Mouse (Mus musculus): Measurements from ENCODE around the gene Brpf1.

Brpf1 gene

DNA sequence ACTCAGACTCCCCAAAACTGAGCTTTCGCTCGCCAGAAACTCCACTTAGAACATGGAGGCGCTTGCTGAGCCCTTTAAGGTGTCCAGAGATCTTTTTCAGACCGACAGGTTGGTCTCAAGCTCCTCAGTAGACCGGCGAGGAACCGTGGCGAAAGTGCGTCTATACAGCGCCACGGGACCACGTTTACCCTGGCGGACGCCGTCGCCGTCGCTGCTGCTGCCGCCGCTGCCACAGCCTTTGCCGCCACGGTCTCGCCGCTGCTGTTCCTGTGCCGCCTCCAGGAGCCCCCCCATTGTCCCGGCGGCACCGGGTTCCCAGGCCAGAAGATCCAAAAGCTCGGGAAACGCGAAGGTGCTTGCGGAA is at the start of gene Brpf1:
Gene Brpf1 (plus strand): TSS at position 152 of the 364 bp plus-strand sequence.
- peak; percentile 67 for DNase-seq (ENCODE audit: extremely low spot score, low read depth, low spot score)

DNA sequence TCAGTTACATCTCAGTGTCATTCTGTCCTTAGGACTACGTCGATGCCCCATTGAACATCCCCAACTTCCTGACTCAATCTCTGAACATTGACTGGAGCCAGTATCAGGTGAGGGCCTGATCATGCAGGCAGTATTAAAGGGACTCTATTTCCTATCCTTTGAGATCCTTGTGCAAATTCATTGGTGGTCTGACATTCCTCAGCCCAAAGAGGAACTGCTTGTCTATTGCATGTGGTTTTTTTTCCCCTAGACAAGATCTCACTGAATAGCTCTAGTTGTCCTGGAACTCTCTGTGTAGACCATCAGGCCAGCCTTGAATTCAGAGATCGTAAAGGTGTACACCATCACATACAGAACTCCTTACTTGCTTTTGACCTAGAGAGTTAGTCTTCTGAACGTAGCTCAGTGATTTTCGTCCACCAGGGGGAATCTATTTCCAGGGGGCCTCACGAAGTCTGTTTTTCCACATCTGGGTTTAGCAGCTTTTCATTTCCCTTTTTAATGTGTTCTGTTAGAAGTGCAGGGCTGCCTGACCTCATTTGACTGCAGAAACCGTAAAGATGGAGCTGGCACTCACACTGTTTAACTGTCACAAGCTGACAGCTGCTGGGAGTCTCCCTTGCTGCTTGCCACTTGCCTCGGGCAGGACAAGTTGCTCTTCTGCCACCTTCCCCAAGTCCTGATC is 45.6 kb upstream of the Brpf1 start:
- no peak for DNase-seq (ENCODE audit: extremely low spot score, low read depth, low spot score)

DNA sequence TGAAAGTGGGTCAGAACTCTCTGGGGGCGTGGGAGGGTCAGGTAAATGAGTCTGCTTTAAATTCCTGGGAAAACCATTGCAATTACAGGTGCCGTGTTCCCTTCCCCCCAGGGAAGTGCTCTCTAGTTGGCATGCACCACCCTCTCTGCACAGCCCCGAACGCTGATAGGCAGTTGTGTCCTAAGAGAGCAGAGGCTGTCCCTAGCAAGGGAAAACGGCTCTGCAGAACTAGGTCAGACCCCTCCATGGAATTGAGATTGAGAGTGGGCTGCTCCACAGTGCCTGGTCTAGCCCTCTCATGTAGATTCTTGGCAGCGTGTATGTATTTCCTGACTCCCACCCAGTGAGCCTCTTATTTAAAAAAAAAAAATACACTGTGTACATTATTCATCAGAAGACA is 43.4 kb upstream of the Brpf1 start:
- no peak for DNase-seq (ENCODE audit: extremely low spot score, low read depth, low spot score)

DNA sequence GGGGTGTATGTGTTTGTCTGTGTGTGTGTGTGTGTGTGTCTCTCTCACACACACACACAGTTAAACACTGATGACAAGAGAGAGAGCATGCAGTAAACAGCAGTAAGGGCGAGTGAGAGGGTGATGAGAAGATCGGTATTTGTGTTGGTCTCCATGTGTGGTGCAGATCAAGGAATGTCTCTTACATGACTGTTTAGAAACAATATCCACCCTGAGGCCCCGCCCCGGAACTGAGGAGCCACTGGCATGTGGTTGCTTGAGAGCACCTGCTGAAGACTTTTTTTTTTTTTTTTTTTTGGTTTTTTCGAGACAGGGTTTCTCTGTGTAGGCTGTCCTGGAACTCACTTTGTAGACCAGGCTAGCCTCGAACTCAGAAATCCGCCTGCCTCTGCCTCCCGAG is 42.5 kb upstream of the Brpf1 start:
- DNase-seq (ENCODE audit: extremely low spot score, low read depth, low spot score), result no peak

DNA sequence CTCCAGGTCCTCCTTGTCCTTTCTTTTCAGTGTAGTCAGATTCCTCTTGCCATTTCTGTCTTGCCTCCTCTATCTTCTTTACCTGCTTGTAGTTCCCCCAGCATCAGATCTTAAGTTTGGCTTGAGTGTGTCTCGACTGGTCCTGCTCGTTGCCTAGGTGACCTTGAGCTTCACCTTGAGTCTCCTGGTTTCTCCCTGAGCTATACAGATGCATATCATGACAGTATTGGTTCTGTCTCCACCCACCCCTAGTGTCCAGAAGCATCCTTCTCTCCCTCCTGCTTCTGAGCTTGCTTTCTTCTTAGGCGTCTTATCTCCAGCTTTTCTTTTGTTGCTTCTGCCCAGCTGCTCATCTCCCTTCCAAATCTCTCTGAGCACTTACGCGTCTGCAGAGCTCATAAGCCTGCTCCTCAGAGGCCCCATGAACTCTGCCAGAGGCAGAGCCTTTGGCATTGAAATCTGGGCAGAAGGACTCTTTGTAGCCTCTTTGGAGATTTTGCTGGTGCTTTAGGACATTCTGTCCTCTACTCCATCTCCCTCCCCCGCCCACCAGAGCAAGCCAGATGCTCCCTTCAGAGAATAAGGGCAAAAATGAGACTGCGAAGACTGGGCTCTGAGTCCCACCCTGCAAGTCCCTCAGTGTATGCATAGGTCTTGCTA is 39.8 kb upstream of the Brpf1 start:
- no peak for DNase-seq (ENCODE audit: extremely low spot score, low read depth, low spot score)

DNA sequence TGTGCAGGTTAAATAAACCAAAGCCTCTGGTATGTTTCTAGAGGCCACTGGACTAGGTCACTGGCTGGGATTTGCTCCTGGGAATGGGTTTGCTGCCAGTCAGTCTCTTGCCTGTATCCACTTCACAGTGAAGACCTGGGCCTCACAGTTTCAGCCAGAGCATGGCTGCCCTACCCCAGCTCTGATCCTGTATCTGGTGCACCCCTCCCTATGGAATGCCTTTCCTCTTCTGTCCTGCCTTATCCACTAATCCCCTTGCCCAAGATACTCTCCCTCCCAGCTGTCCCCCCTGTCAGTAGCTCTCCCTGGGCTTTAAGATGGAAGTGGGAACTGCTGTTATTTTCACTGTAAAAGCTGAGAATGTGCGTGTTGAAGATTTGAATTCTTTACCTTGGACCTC is 38.9 kb upstream of the Brpf1 start:
- DNase-seq (ENCODE audit: extremely low spot score, low read depth, low spot score), result no peak

DNA sequence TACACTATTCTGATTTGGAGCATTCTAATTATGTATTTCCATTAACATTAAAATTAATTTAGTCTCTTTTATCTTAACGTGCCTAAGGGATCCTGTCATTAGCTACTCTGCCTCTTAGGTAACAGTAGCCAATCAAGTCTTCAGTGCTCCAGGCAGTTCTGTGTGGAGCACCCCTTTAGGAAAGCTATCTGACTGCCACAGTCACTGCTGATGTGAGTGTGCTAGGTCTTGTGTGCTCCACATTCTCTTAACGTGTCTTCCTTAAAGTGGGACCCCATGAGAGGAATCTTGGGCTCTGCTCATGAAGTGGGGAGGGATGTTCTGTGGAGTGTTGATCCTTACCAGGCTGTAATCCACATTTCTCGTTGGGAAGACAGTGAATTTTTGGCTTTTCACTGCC is 34.6 kb upstream of the Brpf1 start:
- DNase-seq (ENCODE audit: extremely low spot score, low read depth, low spot score), result no peak

DNA sequence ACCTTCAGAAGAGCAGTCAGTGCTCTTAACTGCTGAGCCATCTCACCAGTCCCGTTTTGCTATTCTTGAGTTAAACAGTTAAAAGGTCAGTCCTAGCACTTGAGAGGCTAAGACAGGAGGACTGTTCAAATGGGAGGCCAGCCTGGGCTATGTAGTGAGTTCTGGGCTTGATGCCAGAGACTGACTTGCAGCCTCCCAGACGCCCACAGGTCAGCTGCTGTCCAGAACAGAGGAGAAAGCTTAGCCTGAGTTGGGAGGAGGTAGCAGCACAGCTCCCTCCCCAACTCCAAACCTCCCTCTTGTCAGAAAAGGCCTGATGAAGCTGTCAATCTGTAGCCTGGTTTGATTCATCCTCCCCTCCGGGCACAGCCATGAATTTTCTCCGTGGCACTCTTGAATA is 30.1 kb upstream of the Brpf1 start:
- DNase-seq (ENCODE audit: extremely low spot score, low read depth, low spot score), result no peak

DNA sequence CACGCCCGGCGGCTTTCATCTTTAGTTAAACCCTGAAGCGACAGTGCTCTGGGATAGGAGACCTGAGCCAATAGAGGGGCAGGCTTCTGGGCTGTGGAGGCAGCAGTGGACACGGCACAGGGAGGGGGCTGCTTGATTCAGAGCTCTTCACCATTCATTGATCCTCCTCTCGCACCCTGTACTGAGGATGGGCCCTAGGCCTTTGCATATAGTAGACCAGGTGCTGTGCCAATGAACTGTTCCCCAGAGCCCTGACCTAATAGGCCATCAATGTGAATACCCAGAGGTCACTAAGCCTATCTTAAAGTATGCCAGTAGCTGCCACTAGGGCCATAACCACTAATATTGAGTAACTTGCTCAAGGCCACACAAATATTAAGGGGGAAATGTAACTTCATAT is 25.3 kb upstream of the Brpf1 start:
- no peak for DNase-seq (ENCODE audit: extremely low spot score, low read depth, low spot score)

DNA sequence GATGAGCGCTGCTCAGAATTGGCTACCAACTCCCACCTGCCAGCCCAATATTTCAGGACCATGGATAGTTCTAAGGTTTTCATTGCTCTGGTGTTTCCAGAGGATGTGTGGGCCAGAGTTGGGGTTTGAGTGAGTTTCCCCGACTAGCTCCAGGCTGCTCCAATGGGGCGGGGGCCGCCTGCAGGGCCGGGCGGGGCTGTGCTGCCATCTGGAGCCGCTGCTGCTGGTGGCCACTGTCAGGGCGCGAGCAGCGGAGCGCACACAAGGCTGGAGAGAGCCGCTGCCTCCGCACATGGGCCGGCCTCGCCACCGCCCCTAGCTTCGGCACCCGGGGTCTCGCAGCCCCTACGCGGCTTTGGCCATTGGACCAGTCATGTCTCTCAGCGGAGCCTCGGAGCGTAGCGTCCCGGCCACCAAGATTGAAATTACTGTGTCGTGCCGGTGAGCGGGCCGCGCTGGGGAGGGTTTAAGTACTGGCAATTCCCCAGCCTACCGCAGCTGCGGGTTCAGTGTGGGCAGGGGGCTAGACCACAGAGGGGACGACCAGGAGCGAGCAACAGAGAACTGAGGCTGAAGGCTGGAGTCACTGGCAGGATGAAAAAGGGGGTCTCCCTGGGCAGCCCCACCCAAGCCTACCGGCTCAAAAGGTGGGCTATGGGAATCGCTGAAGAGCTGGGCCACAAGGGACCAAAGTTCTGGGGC is 24.7 kb upstream of the Brpf1 start, which contains the start of gene Cpne9:
Gene Cpne9 (plus strand): TSS at position 207 of the 702 bp plus-strand sequence.
- peak; percentile 69 for DNase-seq (ENCODE audit: extremely low spot score, low read depth, low spot score)

DNA sequence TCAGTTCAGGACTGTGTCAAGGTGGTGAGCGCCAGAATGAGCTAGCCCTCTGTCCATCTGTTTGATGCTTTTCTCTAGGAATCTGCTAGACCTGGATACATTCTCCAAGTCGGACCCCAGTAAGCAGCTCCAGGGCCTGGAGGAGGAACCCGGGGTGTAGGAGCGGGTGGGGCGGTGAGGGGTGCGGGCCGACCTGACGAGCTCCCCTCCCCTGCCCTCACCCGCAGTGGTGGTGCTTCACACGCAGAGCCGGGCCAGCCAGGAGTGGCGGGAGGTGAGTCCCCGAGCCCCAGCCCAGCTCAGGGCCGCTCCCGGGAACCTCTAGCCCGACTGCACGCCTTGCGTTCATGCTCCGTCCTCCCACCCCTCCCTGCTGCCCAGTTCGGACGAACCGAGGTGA is 24.0 kb upstream of the Brpf1 start:
- DNase-seq (ENCODE audit: extremely low spot score, low read depth, low spot score), result no peak

DNA sequence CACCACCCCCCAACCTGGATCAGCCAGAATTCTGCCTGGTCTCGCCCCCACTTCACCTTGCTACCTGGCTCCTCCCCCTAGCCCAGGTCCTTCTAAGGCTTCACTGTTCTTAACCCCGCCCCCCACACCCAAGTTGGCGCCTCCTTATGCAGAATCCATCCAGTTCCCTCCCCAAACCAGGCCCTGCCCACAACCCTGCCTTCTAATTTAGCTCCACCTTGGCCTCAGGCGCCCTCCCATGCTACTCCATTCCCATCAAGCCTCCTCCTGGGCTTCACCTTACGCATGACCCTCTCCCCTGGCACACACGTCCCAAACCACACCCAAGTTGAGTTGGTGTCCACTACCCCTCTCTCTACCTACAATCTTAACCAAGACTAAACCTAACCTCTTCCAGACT is 23.4 kb upstream of the Brpf1 start:
- DNase-seq (ENCODE audit: extremely low spot score, low read depth, low spot score), result no peak

DNA sequence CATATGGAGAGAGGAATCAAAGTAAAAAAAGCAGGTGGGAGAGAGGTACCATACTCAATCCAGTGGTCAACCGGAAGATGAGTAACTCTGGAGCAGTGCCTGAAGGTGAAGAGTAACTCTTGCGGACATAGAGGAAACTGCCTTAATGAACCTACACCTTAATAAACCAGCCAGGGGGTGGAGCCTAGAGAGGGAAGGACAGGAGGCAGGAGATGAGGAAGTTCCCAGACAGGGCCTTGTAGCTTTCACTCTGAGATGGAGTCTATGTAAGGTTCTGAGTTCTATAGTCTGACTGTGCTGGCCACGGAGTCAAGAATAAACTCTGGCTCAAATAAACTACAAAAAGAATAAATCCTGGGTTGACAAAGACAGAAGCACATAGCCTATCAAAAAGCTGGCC is 22.0 kb upstream of the Brpf1 start:
- DNase-seq (ENCODE audit: extremely low spot score, low read depth, low spot score), result no peak

DNA sequence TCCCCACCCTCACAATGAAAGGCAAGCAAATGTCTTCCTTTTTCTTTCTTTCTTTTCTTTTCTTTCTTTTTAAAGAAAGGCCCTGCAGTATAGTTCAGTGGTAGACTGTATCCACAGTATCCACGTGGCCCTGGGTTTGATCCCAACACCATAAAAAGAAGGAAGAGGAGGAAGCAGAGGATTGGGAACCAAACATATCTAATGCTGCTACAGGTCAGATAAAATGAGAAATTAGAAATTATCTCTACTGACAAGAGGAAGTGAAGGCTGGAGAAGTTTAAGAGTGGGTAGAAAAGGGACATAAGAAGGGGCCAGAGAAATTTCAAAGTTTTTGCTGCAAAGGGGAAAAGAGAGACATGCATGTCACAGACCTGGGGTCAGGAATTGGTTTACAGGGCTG is 20.6 kb upstream of the Brpf1 start:
- no peak for DNase-seq (ENCODE audit: extremely low spot score, low read depth, low spot score)

DNA sequence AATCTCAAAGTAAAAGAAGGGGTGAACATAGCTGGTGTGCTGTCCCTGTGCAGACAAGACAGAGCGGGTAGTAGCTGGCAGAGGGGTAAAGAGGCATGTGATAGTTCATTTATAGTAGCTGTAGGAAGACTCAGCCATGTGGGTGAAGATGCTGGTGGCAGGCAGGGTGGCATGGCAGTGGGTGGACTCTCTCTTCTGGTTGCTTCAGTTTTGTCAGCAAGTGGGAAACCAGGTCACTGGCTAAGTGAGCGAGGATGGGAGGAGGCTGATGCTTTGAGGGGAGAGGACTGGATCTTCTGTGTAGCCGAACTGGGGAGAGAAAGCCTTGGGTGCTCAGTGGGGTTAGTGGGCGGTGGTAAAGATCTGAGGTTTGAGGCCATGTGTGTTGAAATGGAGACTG is 19.7 kb upstream of the Brpf1 start:
- DNase-seq (ENCODE audit: extremely low spot score, low read depth, low spot score), result no peak

DNA sequence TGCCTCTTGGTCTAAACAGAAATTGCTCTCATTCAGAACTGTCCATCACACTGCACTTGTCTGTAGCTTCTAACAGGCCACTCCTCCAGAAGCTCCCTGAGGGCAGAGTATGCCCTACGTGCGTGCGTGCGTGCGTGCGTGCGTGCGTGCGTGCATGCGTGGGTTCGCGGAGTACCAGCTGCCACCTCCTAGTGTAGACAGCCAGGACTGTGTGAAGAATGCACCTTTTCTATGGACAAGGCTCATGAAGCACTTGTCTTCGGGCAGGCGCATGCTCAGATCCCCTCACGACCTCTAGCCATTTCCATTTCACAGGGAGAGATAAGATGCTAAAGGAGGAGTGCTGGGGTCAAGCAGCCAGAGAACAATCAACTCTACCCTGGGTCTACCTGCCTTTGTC is 17.6 kb upstream of the Brpf1 start:
- no peak for DNase-seq (ENCODE audit: extremely low spot score, low read depth, low spot score)

DNA sequence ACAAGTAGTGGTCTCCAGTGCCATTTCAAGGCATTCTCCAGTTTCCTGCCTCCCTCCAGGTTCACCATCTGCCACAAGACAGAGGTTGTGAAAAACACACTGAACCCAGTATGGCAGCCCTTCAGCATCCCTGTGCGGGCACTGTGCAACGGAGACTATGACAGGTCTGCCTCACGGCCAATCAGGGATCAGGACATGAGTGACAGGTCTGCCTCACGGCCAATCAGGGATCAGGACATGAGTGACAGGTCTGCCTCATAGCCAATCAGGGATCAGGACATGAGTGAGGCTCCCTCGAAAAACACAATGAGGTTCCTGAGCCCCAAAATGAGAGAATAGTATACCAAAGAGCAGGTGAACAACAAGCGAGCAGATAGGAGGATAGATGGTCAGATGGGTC is 16.6 kb upstream of the Brpf1 start:
- no peak for DNase-seq (ENCODE audit: extremely low spot score, low read depth, low spot score)

DNA sequence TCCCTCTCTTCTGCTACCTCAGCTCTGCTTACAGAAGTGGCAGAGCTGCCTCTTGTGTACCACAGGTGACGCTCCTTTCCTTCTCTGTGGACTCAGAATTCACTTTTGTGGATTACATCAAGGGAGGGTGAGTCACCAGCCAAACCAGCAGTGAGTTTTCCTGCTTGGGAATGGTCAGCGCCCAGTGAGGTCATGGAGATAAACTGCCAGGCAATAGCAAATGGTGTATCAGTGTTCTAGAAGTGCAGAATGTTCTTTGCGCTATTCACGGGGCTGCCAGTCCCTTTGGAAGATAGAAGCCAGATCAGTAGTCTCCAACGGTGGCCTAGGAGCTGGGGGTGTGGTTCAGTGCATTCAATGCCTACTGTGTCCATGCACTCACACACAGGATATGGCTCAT is 14.0 kb upstream of the Brpf1 start:
- DNase-seq (ENCODE audit: extremely low spot score, low read depth, low spot score), result no peak

DNA sequence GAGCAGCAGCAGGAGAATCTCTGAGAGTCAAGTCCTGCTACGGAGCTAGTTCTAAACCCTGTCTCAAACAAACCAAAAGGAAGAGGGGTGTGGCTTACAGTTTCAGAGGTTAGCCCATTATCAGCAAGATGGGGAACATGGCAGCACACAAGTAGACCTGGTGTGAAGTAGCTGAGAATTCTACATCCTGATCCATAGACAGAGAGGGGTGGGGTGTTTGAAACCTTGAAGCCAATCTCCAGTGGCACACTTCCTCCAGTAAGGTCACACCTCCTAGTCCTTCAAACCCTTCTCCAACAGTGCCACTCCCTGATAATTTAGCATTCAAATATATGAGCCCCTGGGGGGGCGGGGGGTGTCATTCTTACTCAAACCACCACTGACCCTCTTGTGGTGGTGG is 10.9 kb upstream of the Brpf1 start:
- no peak for DNase-seq (ENCODE audit: extremely low spot score, low read depth, low spot score)

DNA sequence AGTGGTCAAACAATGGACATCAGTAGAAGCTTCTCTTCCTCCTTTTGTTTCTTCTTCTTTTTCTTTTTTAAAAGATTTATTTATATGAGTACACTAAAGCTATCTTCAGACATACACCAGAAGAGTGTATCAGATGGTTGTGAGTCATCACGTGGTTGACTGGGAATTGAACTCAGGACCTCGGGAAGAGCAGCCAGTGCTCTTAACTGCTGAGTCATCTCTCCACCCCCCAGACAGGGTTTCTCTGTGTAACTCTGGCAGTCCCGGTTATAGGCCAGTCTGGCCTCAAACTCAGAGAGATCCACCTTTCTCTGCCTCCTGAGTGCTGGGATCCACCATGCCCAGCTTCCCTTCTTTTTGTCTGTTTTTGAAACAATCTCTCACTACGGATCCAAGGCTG is 10.3 kb upstream of the Brpf1 start:
- no peak for DNase-seq (ENCODE audit: extremely low spot score, low read depth, low spot score)

DNA sequence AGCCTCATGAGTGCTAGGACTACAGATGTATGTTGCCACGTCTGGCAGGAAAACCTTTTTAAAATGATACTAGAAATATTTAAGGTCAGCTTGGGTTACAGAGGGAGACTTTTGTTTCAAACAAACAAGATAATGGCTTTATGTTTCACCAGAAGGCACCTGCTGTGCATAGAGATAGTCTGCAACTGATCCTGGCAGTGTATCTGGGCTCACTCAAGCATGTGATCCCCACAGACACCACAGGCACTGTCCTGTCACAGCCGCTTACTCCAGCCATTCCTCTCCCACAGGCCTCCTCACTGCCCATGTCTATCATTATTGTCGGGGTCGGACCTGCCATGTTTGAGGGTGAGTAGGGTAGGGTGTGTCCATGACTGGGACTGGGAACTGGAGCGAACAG is 5.6 kb upstream of the Brpf1 start:
- DNase-seq (ENCODE audit: extremely low spot score, low read depth, low spot score), result no peak

DNA sequence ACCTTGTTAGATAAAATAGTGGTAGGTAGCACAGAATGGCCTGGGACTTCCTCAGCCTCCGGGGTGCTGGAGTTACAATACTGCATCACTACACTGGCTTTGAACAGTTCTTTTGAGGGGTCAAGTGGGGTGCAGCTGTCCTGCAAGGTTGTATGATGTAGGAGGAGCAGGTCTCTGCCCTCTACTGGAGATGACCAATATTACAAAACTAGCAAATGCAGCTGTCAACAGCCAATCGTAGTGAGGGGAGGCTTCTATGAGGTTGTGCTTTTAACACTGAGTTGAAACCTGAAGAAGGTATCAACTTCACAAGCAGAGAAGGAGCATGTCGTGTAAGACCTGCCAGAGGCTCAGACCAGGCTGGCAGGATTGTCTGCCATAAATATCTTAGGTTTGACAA is 4.7 kb upstream of the Brpf1 start:
- DNase-seq (ENCODE audit: extremely low spot score, low read depth, low spot score), result peak; percentile 53
